18 mouse cellular contexts compared by ENCODE assay signal in the genomic region with DNA sequence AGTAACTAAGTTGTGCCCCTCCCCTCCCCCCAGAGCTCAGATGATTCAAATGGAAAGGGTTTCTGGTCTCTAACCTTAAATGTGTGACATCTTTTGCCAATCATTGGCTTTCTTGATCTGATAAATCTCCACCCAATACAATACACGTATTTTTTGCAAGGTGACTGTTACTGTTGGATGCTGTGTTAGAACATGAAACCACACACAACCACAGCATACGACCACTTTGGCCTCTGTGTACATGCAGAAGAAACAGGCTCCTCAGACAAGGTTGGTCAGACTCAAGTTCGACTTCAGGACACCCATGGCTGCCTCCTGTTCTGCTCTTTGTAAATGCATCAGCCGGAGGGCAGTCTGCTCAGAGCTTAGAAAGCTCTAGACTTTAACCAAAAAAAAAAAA. TPM values are rescaled to one million over a fixed set of nuclear protein-coding genes. Genes with fewer than 3 reads are reported as not detected.
A peak's percentile ranks its signal among the peaks of the same experiment; 100 is the strongest.
DNase-seq lines count a peak whose midpoint lies in the region; ATAC-seq and TF ChIP-seq lines count a peak whose summit lies in the region.
"Had no signal": no experiment of that assay in that cellular context is flagged by ENCODE, and none has a peak within 500 bp of the region (broad histone marks: within the 10 kb centered on the region; RNA-seq: fewer than 3 reads in every experiment).

No protein-coding gene starts in this region.

- no peaks in the 10 kb centered on the region for H3K36me3 ChIP-seq in midbrain, embryonic 11.5 days (ENCODE audit: control insufficient read depth, insufficient read depth, low read length)
- H3K36me3 ChIP-seq in midbrain, postnatal 0 days (ENCODE audit: insufficient read depth, low read length) = no peaks in the 10 kb centered on the region
- H3K36me3 ChIP-seq in G1E (replicated peaks) = no peaks in the 10 kb centered on the region
- H3K36me3 ChIP-seq in lung, postnatal 0 days (ENCODE audit: insufficient read depth, low read length) = no peaks in the 10 kb centered on the region
- no peaks in the 10 kb centered on the region for H3K36me3 ChIP-seq in hindbrain, embryonic 13.5 days
- H3K36me3 ChIP-seq: embryonic facial prominence, embryonic 13.5 days; forebrain, embryonic 12.5 days; heart, embryonic 12.5 days; hindbrain, embryonic 10.5 days; hindbrain, embryonic 15.5 days had no signal

- no peak overlapping the region for H3K4me2 ChIP-seq in midbrain, embryonic 11.5 days
- no peak overlapping the region for H3K4me2 ChIP-seq in midbrain, postnatal 0 days (ENCODE audit: low read depth, low read length, poor library complexity, severe bottlenecking)
- no peak overlapping the region for H3K4me2 ChIP-seq in lung, postnatal 0 days (replicated peaks; ENCODE audit: low read depth, low read length)
- no peak overlapping the region for H3K4me2 ChIP-seq in hindbrain, embryonic 13.5 days
- H3K4me2 ChIP-seq: embryonic facial prominence, embryonic 13.5 days; forebrain, embryonic 12.5 days; heart, embryonic 12.5 days; hindbrain, embryonic 15.5 days had no signal

- H3K4me1 ChIP-seq in midbrain, embryonic 11.5 days (ENCODE audit: control insufficient read depth, insufficient read depth, low read length) = no peaks in the 10 kb centered on the region
- H3K4me1 ChIP-seq in midbrain, postnatal 0 days (ENCODE audit: insufficient read depth, low read length) = no peaks in the 10 kb centered on the region
- peaks cover 72% of the 10 kb centered on the region for H3K4me1 ChIP-seq in G1E (ENCODE audit: insufficient read depth, low read depth, low read length)
- H3K4me1 ChIP-seq in lung, postnatal 0 days (ENCODE audit: insufficient read depth, low read depth, low read length) = peaks cover 4% of the 10 kb centered on the region; the same call in 1 of the 2 replicates
- H3K4me1 ChIP-seq in hindbrain, embryonic 13.5 days (replicated peaks) = 0 out of 2 replicates have a peak, but pooled peaks cover 2% of the 10 kb centered on the region
- H3K4me1 ChIP-seq: forebrain, embryonic 12.5 days; hindbrain, embryonic 15.5 days had no signal

- H3K27me3 ChIP-seq in midbrain, embryonic 11.5 days (ENCODE audit: control insufficient read depth, insufficient read depth, low read length) = no peaks in the 10 kb centered on the region
- no peaks in the 10 kb centered on the region for H3K27me3 ChIP-seq in midbrain, postnatal 0 days (ENCODE audit: insufficient read depth, low read length)
- H3K27me3 ChIP-seq in G1E (ENCODE audit: insufficient read depth, low read length) = no peaks in the 10 kb centered on the region
- no peaks in the 10 kb centered on the region for H3K27me3 ChIP-seq in lung, postnatal 0 days (replicated peaks; ENCODE audit: insufficient read depth, low read length)
- H3K27me3 ChIP-seq in hindbrain, embryonic 13.5 days = no peaks in the 10 kb centered on the region
- H3K27me3 ChIP-seq: embryonic facial prominence, embryonic 13.5 days; forebrain, embryonic 12.5 days; heart, embryonic 12.5 days; hindbrain, embryonic 15.5 days had no signal

- H3K27ac ChIP-seq in midbrain, embryonic 11.5 days (ENCODE audit: low read depth, low read length) = no peak overlapping the region
- H3K27ac ChIP-seq in midbrain, postnatal 0 days (ENCODE audit: low read depth, low read length) = no peak overlapping the region
- no peak overlapping the region for H3K27ac ChIP-seq in lung, postnatal 0 days (ENCODE audit: low read length)
- no peak overlapping the region for H3K27ac ChIP-seq in hindbrain, embryonic 13.5 days
- H3K27ac ChIP-seq: embryonic facial prominence, embryonic 13.5 days; forebrain, embryonic 12.5 days; hindbrain, embryonic 10.5 days; hindbrain, embryonic 15.5 days had no signal

- H3K9ac ChIP-seq in midbrain, embryonic 11.5 days (ENCODE audit: low read length) = no peak overlapping the region
- H3K9ac ChIP-seq in midbrain, postnatal 0 days (replicated peaks; ENCODE audit: low read length, poor library complexity, severe bottlenecking) = no peak overlapping the region
- no peak overlapping the region for H3K9ac ChIP-seq in lung, postnatal 0 days (replicated peaks; ENCODE audit: low read depth)
- H3K9ac ChIP-seq in hindbrain, embryonic 13.5 days = no peak overlapping the region
- H3K9ac ChIP-seq: embryonic facial prominence, embryonic 13.5 days; forebrain, embryonic 12.5 days; heart, embryonic 12.5 days; hindbrain, embryonic 15.5 days had no signal

- no peaks in the 10 kb centered on the region for H3K9me3 ChIP-seq in midbrain, embryonic 11.5 days (ENCODE audit: control insufficient read depth, low read length)
- H3K9me3 ChIP-seq in midbrain, postnatal 0 days (ENCODE audit: low read length) = no peaks in the 10 kb centered on the region
- H3K9me3 ChIP-seq in G1E (replicated peaks) = no peaks in the 10 kb centered on the region
- H3K9me3 ChIP-seq in lung, postnatal 0 days (ENCODE audit: low read length) = no peaks in the 10 kb centered on the region
- H3K9me3 ChIP-seq in hindbrain, embryonic 13.5 days = no peaks in the 10 kb centered on the region
- H3K9me3 ChIP-seq: embryonic facial prominence, embryonic 13.5 days; forebrain, embryonic 12.5 days; heart, embryonic 12.5 days; hindbrain, embryonic 10.5 days; hindbrain, embryonic 15.5 days had no signal

- no peak overlapping the region for H3K4me3 ChIP-seq in midbrain, embryonic 11.5 days (ENCODE audit: low read depth, low read length)
- H3K4me3 ChIP-seq in midbrain, postnatal 0 days (ENCODE audit: low read depth, low read length) = no peak overlapping the region
- peak overlapping the region; percentile 41; the same call in 1 of the 2 replicates for H3K4me3 ChIP-seq in G1E (ENCODE audit: low read depth, low read length)
- H3K4me3 ChIP-seq in lung, postnatal 0 days (ENCODE audit: low read depth, low read length) = no peak overlapping the region
- no peak overlapping the region for H3K4me3 ChIP-seq in hindbrain, embryonic 13.5 days
- H3K4me3 ChIP-seq: embryonic facial prominence, embryonic 13.5 days; forebrain, embryonic 12.5 days; heart, embryonic 12.5 days; hindbrain, embryonic 10.5 days; hindbrain, embryonic 15.5 days had no signal

- no peak for TF ChIP-seq EP300 in lung, postnatal 0 days (IDR thresholded peaks at IDR 0.05)

- DNase-seq in midbrain, embryonic 11.5 days (ENCODE audit: low spot score, missing footprints) = peak; percentile 78
- DNase-seq in midbrain, postnatal 0 days (ENCODE audit: low spot score) = no peak
- no peak for DNase-seq in G1E (ENCODE audit: low spot score)
- DNase-seq in left cerebral cortex, adult 9 months (ENCODE audit: low spot score in 2 of 2) = no peak
- DNase-seq in lung, postnatal 0 days (ENCODE audit: low spot score) = no peak
- DNase-seq in adrenal gland, adult 2 months = no peak
- DNase-seq: adrenal gland, postnatal 14 days; cerebellum, adult 11-12 months; cerebellum, adult 9-10 months; cerebellum, postnatal 36 days; gastrocnemius, postnatal 10 days had no signal

- no peak for ATAC-seq in midbrain, embryonic 11.5 days (ENCODE audit: low FRiP score)
- no peak for ATAC-seq in midbrain, postnatal 0 days (ENCODE audit: low FRiP score)
- no peak for ATAC-seq in G1E (ENCODE audit: extremely low read depth, insufficient number of reproducible peaks, low FRiP score, poor library complexity, severe bottlenecking)
- peak; percentile 25; the same call in 1 of the 2 replicates for ATAC-seq in monocyte, adult 5-6 weeks (replicated peaks; ENCODE audit: insufficient number of reproducible peaks, low FRiP score, low TSS enrichment, poor library complexity, severe bottlenecking)
- no peak for ATAC-seq in lung, postnatal 0 days
- no peak for ATAC-seq in hindbrain, embryonic 13.5 days (ENCODE audit: low FRiP score)

- no peak for TF ChIP-seq CTCF in midbrain, postnatal 0 days (IDR thresholded peaks at IDR 0.05)
- TF ChIP-seq CTCF in G1E (IDR thresholded peaks at IDR 0.05; ENCODE audit: low read depth, low read length) = no peak
- no peak for TF ChIP-seq CTCF in lung, postnatal 0 days (IDR thresholded peaks at IDR 0.05)

- WGBS in midbrain, embryonic 11.5 days = 82% methylated on average over 4 of the region's 4 CpGs
- 87% methylated on average over 4 of the region's 4 CpGs for WGBS in midbrain, postnatal 0 days
- 82% methylated on average over 4 of the region's 4 CpGs for WGBS in lung, postnatal 0 days
- 88% methylated on average over 4 of the region's 4 CpGs for WGBS in hindbrain, embryonic 13.5 days

RNA-seq across cellular contexts. Expression of gene Klf6, which starts 14.4 kb away (rescaled TPM):
- 54.6 and 59.5 TPM in 2 replicates for polyA plus RNA-seq in midbrain, embryonic 11.5 days (2014; fragmentation: Nextera tagmentation; extraction: Ambion mirVana)
- 63.9 and 75.1 TPM in 2 replicates for total RNA-seq in midbrain, postnatal 0 days (2014; rRNA removed)
- 153 and 157 TPM in 2 replicates for polyA plus RNA-seq in midbrain, postnatal 0 days (2015; fragmentation: Nextera tagmentation; extraction: Ambion mirVana)
- 90.9 and 104 TPM in 2 replicates for total RNA-seq in G1E (2014; fragmentation: Nextera tagmentation)
- total RNA-seq in G1E (2017) = 88.2 and 101 TPM in 2 replicates
- polyA plus RNA-seq in G1E (2012) = 25.3 and 26.3 TPM in 2 replicates
- total RNA-seq in monocyte, adult 5-6 weeks (2017) = 457 to 663 TPM (median 525 TPM) in 3 replicates
- 201 and 219 TPM in 2 replicates for polyA plus RNA-seq in lung, postnatal 0 days (2015; fragmentation: Nextera tagmentation; extraction: Ambion mirVana)
- 70.1 and 78.1 TPM in 2 replicates for polyA plus RNA-seq in hindbrain, embryonic 13.5 days (2015; fragmentation: Nextera tagmentation; extraction: Ambion mirVana)
- total RNA-seq in adrenal gland, adult 2 months (2021) = 10 to 100 TPM; 33.7 to 40.0 TPM
- polyA plus RNA-seq in adrenal gland, adult 2 months (2012; rRNA removed) = 11.4 and 11.8 TPM in 2 replicates
